Mouse (Mus musculus) cerebellum, adult (tissue): ENCODE measurements around the gene Cmpk1.

Experiments used
- ATAC-seq: cut with Nextera tagmentation; 2 replicates; pipeline ENCODE4 v1.9.2; 2017; ENCODE audit warnings: mild to moderate bottlenecking, moderate library complexity, mixed read lengths; ENCODE audit not compliant: insufficient number of reproducible peaks, low FRiP score, low TSS enrichment

Gene Cmpk1

GRCm38 (mm10) chr4:114947395-114947794, 39.6 kb downstream of the Cmpk1 start:
- peak; percentile 79 for ATAC-seq

DNA sequence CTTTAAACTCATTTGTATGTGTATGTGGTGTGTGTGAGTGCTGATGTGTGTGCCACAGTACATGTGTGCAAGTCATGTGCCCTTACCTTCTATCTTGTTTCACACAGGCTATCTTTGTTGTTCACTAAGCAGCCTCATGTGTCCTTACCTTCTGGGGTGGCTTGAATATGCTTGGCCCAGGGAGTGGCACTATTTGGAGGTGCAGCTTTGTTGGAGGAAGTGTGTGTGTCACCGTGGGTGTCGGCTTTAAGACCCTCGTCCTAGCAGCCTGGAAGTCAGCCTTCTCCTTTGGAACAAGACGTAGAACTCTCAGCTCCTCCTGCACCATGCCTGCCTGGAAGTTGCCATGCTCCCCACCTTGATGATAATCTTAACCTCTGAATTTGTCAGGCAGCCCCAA, 40.6 kb downstream of the Cmpk1 start:
- ATAC-seq = no peak

GRCm38 (mm10) chr4:114945021-114945420, 42.0 kb downstream of the Cmpk1 start:
- no peak for ATAC-seq

DNA sequence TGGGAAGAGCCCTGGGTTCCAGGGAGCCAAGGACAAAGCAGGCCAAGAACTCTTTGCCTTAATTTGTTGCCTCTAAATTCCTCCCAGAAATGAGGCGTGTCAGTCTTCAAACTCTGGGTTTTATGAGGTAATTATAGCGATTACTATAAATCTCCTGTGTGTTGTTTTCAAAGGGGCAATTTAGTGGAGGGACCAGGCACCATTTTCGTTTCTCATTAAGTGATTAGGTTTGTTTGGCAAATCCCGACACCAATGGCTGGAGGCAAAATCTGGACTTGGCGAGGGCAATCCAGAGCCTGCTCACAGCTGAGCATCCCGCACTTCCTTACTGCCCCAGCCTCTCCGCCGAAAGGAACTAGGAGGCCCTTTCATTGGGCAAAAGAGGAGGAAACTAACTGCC, 44.5 kb downstream of the Cmpk1 start:
- ATAC-seq = no peak

DNA sequence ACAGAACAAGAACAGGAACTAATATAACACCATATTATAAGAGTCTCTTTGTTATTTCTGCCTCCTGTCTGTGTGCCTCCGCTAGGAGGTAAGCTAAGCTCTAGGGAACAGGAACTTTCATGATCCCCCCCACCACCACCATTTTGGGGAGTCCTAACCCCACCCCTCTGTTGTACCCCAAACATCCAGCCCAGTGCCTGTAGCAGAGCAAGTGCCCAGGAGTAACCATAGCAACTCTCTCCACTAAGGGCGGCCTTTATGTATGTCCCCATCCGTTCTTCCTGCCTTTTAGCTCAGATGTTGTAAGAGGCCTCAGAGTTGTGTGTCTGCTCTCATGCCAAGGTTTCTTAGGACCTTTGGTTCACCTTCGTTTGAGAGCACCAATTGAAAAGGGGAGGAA, 44.9 kb downstream of the Cmpk1 start:
- ATAC-seq = no peak

DNA sequence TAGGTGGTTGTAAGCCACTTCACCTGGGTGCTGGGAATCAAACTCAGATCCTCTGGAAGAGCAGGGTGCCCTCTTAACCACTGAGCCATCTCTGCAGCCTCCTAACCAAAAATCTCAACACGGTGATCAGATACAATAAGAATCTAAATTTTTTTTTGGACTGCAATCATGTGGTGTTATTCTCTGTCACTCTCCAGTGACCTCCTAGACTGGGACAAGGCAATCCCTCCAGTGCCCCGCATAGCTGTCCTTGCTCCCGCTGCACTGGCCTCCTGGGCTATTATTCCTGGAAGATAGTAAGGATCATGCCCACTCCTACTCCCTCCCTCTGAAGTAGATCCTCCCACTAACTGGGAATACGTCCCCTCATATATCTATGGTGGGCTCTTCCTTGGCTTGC, 45.7 kb downstream of the Cmpk1 start:
- no peak for ATAC-seq

- ATAC-seq = no peak
Measured at GRCm38 (mm10) chr4:114938248-114938647, 48.8 kb downstream of the Cmpk1 start.

DNA sequence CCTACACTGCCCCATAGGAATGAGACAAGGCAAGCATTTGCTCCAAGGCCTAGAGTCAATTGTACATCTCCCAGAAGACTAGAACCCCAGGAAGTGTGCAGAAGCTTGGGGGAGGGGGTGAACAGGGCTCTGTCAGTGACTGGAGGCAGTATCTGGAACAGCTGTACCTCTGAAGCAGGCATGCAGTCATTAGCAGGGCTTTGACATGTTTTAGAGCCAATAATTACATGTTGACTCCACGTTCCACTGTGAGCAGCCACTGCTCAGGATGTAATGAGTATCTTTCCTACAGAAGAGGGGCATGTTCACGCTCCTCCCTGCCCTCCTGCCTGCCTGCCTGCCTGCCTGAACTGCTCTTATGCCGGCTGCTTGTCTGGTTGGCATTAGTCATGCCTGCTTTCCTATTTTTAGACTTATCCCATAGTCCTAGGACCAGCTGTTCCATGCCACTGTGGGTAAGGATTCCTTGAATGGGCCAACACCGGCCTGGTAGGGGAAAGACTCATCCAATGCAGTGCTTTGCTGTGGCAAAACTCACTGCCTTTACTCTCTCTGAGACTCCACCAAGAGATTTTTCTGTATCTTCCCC, 49.5 kb downstream of the Cmpk1 start:
- no peak for ATAC-seq

DNA sequence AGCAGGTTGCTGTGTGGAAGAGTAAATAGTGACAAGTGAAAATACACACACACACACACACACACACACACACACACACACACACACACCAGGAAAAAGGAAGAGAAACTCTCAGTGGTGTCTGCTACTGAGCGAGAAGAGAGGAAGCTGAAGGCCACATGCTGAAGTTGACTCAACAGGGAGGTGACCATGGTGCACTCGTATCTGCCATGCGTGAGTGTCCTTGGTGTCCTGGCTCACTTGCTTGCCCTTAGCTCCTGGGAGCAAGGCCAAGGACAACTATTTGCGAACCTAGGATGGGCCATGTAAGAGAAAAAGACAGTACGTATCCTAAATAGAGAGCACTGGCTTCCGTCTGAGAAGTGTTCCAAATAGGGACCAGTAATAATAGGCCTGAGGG, 52.9 kb downstream of the Cmpk1 start:
- no peak for ATAC-seq

DNA sequence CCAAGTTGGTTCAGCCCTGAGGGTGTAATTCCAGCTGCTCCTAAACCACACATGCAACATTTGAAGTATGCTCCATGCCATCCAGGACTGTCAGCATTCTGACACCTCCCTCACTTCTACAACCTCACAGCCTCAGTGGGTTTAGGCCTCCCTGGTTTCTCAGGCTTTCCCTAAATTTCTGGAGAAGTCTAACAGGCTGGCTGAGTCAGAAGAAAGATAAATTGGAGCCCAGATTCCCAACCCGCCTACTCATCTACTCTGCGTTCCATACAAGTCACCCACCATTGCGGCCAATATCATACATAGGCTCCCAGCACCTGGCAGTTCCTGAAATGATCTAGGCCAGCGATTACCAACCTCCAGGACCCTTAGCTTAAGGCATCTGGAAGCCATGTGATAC, 54.3 kb downstream of the Cmpk1 start:
- ATAC-seq = no peak

DNA sequence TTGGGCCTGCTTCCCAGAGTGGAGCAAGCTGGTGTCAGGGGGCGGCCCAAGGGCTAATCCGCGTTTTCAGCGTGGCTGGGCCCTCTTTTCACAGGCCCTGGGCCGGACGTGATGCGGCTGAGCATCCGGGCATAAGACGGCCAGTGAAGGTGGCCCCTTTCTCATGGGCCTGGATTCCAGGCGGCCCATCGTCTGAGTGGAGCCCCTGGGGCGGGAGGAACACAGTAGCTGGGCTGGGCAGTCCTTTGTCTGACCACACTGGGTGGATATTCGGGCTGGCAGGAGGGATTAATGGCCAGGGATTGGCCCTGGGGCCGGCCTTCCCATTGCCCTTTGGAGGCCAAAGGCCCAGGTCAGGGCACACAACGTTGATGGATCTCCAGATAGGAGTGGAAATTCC, 57.9 kb downstream of the Cmpk1 start:
- ATAC-seq = no peak

DNA sequence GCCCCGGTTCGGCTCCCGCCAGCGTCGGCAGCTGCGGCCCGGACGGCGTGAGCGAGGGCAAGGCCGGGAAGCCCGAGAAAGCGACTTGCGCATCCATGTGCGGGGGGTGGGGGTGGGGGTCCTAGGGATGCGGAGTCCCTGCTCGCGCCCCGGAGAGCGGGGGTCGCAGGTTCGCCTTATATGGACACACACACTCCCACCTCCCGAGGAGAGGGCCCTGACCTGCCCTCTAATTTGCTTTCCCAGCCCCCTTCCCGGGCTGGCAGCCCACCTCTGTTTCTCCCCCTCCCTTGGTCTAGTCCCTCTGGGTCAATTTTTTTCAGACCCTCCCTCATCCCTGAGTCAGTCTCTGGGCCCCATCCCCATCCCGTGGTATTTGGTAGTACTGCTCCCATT, 61.1 kb downstream of the Cmpk1 start, which contains the start of gene Foxe3:
Foxe3 (minus strand) TSS at position 97 of the 396 bp plus-strand sequence.
- no peak for ATAC-seq

DNA sequence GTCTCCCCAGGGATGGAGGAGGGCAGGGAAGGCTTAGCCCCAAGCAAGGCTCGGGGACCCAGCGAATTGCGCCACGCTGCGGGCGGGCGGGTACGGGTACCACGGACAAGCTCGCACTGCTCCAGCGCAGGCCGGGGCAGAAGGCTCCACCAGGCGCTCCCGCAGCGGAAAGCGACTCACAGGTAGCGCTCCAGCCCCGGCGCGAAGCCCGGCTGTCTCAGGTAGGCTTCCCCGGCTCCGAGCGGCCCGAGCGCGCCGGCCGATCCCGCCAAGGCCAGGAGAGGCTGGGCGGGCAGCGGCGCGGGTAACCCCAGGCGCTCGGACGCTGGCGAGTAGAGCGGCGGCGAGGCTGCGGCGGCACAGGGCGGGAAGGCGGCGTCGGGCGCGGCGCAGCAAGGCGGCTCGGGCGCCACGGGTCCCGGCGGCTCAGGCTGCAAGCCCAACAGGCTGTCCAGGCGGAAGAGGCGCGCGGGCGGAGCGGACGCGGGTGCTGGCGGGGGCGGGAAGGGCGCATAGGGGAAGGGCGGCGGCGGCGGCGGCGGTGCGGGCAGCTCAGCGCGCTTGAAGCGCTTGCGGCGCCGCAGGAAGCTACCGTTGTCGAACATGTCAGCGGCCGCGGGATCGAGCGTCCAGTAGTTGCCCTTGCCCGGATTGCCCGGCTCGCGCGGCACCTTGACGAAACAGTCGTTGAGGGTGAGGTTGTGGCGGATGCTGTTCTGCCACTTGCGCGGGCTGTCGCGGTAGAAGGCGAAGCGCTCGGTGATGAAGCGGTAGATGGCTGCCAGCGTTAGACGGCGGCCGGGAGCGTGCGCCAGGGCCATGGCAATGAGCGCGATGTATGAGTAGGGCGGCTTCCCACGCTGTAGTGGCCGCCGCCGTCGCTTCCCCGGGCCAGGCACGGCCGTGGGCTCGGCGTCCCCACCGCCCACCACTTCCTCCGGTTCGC, 61.8 kb downstream of the Cmpk1 start:
- ATAC-seq = no peak

- ATAC-seq = no peak
Measured at GRCm38 (mm10) chr4:114917091-114917490, 70.0 kb downstream of the Cmpk1 start.

DNA sequence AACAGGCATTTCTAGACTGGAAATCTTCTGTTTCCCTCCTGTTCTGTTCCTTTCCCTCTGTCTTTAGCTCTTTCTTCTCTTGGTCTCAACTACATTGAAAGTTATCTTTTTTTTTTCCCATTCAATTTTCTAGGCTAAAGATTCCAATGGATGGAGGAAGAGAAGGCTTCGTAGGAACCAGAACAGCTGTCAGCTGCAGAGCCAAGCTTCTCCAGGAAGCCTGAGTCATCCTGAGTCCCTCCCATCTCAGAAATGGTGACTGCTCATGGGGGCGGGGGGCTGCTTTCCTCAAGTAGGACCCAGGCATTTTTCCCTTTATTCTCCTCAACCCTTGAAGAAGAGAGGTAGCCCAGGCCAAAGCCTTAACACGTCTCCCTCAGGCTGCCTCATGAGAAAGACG, 71.0 kb downstream of the Cmpk1 start:
- no peak for ATAC-seq

- no peak for ATAC-seq
Measured at GRCm38 (mm10) chr4:114913594-114913962, 73.5 kb downstream of the Cmpk1 start.

- no peak for ATAC-seq
Measured at GRCm38 (mm10) chr4:114912705-114913593, 74.1 kb downstream of the Cmpk1 start.

GRCm38 (mm10) chr4:114909602-114910484, 77.2 kb downstream of the Cmpk1 start:
- no peak for ATAC-seq
